In genomic region chr6:128089770-128090702, GRCm38 (mm10) we compare ENCODE assay signal across 8 mouse cellular contexts. TPM values are rescaled to one million over a fixed set of nuclear protein-coding genes. Genes with fewer than 3 reads are reported as not detected.
DNase-seq lines count a peak whose midpoint lies in the region; ATAC-seq lines count a peak whose summit lies in the region.

No protein-coding gene starts in this region.

- H3K27ac ChIP-seq in midbrain, embryonic 12.5 days (replicated peaks), result no peak overlapping the region
- H3K27ac ChIP-seq in midbrain, embryonic 15.5 days, result no peak overlapping the region
- peak overlapping the region; percentile 20 for H3K27ac ChIP-seq in heart, embryonic 16.5 days (ENCODE audit: low read length)

- H3K36me3 ChIP-seq in midbrain, embryonic 12.5 days, result no peaks in the 10 kb centered on the region
- H3K36me3 ChIP-seq in midbrain, embryonic 15.5 days (replicated peaks), result no peaks in the 10 kb centered on the region
- H3K36me3 ChIP-seq in heart, embryonic 16.5 days (ENCODE audit: control insufficient read depth, insufficient read depth), result no peaks in the 10 kb centered on the region

- DNase-seq in fibroblast of lung, adult 2 months (ENCODE audit: low read depth), result peak; percentile 36
- DNase-seq in left cerebral cortex, postnatal 36 days (ENCODE audit: low spot score in 2 of 2), result peak; percentile 44 to 54
- peak; percentile 61 for DNase-seq in right cerebral cortex, postnatal 25 days
- no peak for DNase-seq in thymus, postnatal 25 days
- no peak for DNase-seq in yolk sac, embryonic 10.5 days (ENCODE audit: low spot score)

- intact Hi-C loops in left cerebral cortex, postnatal 36 days (cut with DNase I), result loop anchor here (2.0 kb wide), 2 partner anchors 55 to 119 kb away; no protein-coding TSS in a partner anchor

- no peak for ATAC-seq in midbrain, embryonic 12.5 days (ENCODE audit: low FRiP score, low read depth)
- ATAC-seq in midbrain, embryonic 15.5 days (replicated peaks), result no peak
- peak; percentile 59 for ATAC-seq in heart, embryonic 16.5 days (replicated peaks; ENCODE audit: extremely low read depth, insufficient read depth, low FRiP score)

- no peaks in the 10 kb centered on the region for H3K9me3 ChIP-seq in midbrain, embryonic 12.5 days
- no peaks in the 10 kb centered on the region for H3K9me3 ChIP-seq in midbrain, embryonic 15.5 days
- no peaks in the 10 kb centered on the region for H3K9me3 ChIP-seq in heart, embryonic 16.5 days (replicated peaks; ENCODE audit: control insufficient read depth, low read length)

- H3K27me3 ChIP-seq in midbrain, embryonic 12.5 days, result no peaks in the 10 kb centered on the region
- no peaks in the 10 kb centered on the region for H3K27me3 ChIP-seq in midbrain, embryonic 15.5 days (replicated peaks)
- H3K27me3 ChIP-seq in heart, embryonic 16.5 days (ENCODE audit: control insufficient read depth, insufficient read depth, low read length), result no peaks in the 10 kb centered on the region

- H3K4me1 ChIP-seq in midbrain, embryonic 12.5 days, result peaks cover 27% of the 10 kb centered on the region
- peaks cover 16% of the 10 kb centered on the region for H3K4me1 ChIP-seq in midbrain, embryonic 15.5 days
- peaks cover 50% of the 10 kb centered on the region for H3K4me1 ChIP-seq in heart, embryonic 16.5 days (ENCODE audit: control insufficient read depth, insufficient read depth, low read length)

- no peak overlapping the region for H3K4me3 ChIP-seq in midbrain, embryonic 12.5 days
- H3K4me3 ChIP-seq in midbrain, embryonic 15.5 days, result no peak overlapping the region
- no peak overlapping the region for H3K4me3 ChIP-seq in heart, embryonic 16.5 days (ENCODE audit: low read length)

- H3K4me2 ChIP-seq in midbrain, embryonic 12.5 days (replicated peaks), result no peak overlapping the region
- no peak overlapping the region for H3K4me2 ChIP-seq in midbrain, embryonic 15.5 days
- H3K4me2 ChIP-seq in heart, embryonic 16.5 days (ENCODE audit: low read depth, low read length), result no peak overlapping the region

- 75% methylated on average over 13 of the region's 13 CpGs for WGBS in midbrain, embryonic 12.5 days
- WGBS in midbrain, embryonic 15.5 days, result 72% methylated on average over 13 of the region's 13 CpGs
- 66% methylated on average over 13 of the region's 13 CpGs for WGBS in heart, embryonic 16.5 days

- H3K9ac ChIP-seq in midbrain, embryonic 12.5 days (replicated peaks), result peak overlapping the region; percentile 31; the same call in 1 of the 2 replicates
- no peak overlapping the region for H3K9ac ChIP-seq in midbrain, embryonic 15.5 days
- H3K9ac ChIP-seq in heart, embryonic 16.5 days (ENCODE audit: low read length), result no peak overlapping the region

RNA-seq across cellular contexts. Expression of gene Tspan9, which starts 53.4 kb away (rescaled TPM):
- polyA plus RNA-seq in midbrain, embryonic 12.5 days (2016; fragmentation: Nextera tagmentation; extraction: Ambion mirVana), result 36.1 and 39.0 TPM in 2 replicates
- 33.9 and 42.1 TPM in 2 replicates for polyA plus RNA-seq in midbrain, embryonic 15.5 days (2015; fragmentation: Nextera tagmentation; extraction: Ambion mirVana)
- 138 and 151 TPM in 2 replicates for polyA plus RNA-seq in heart, embryonic 16.5 days (2015; fragmentation: Nextera tagmentation; extraction: Ambion mirVana)
- total RNA-seq in left cerebral cortex, postnatal 36 days (2021), result 10 to 100 TPM; 47.5 to 62.9 TPM

Comparison
In these comparisons a context has a peak if more than half of its experiments do, and no peak if none do; other contexts are left out.
1. DNase-seq: peak in fibroblast of lung, adult 2 months (single experiment), left cerebral cortex, postnatal 36 days (2 of 2) and right cerebral cortex, postnatal 25 days (single experiment); none in thymus, postnatal 25 days (single experiment) and yolk sac, embryonic 10.5 days (single experiment).